Mouse (Mus musculus) megakaryocyte, adult 5-6 weeks (primary cell): Measurements from ENCODE around the gene Tbc1d5. TPM values are rescaled to one million over a fixed set of nuclear protein-coding genes. Genes with fewer than 3 reads are reported as not detected.

ENCODE experiments used
- ATAC-seq: 2 replicates; pipeline ENCODE4 v1.8.0; 2016; ENCODE audit warnings: mild to moderate bottlenecking, inconsistent platforms; ENCODE audit not compliant: poor library complexity, severe bottlenecking
- total RNA-seq, 2 experiments: library from RNA; stranded (forward) in 1 of 2; stranded (reverse) in 1 of 2; fragments of 153-499, 151-499 nt in 1 of 2; fragments of 221-1000, 200-1000 nt in 1 of 2; gene quantifications; 2 replicates each; pipeline versions ENCODE4 v1.2.3 to v1.2.4; 2015 to 2017

Gene Tbc1d5
- total RNA-seq, 2 experiments from 2014 or later, result 28.0 to 44.5 TPM

DNA sequence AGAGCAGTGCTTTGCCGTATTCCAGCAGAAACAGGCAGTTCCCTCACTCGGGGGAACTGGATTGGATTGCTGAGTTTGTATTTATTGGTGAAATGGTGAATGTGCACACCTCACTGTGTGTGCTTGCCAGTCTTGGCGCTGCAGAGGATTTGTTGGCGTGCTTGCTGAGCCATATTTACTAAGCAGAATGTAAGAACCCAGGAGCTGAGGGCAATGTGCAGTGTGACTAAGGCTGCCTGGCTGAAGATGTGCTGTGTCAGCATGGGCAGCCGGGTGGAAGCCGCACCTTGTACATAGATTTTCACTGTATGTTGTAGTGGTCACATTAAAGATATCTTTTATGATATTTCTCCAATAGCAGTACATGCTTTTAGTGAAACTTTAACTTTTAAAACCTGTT is 491.0 kb downstream of the Tbc1d5 start:
- ATAC-seq, result no peak

DNA sequence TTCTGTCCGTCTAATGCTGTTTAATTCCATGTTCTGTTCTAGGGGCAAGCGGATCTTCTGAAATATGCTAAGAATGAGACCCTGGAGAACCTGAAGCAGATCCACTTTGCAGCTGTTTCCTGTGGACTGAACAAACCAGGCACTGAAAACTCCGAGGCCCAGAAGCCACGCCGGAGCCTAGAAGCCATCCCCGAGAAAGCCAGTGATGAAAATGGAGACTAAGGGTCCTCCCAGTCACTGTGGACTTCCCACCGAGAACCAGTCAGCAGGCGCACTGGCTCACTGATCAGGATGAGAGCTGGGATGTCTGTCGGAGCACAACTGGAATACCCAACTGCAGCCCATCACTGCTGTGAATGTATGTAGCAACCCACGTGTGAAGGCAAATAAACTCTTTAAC is 491.5 kb downstream of the Tbc1d5 start:
- no peak for ATAC-seq

DNA sequence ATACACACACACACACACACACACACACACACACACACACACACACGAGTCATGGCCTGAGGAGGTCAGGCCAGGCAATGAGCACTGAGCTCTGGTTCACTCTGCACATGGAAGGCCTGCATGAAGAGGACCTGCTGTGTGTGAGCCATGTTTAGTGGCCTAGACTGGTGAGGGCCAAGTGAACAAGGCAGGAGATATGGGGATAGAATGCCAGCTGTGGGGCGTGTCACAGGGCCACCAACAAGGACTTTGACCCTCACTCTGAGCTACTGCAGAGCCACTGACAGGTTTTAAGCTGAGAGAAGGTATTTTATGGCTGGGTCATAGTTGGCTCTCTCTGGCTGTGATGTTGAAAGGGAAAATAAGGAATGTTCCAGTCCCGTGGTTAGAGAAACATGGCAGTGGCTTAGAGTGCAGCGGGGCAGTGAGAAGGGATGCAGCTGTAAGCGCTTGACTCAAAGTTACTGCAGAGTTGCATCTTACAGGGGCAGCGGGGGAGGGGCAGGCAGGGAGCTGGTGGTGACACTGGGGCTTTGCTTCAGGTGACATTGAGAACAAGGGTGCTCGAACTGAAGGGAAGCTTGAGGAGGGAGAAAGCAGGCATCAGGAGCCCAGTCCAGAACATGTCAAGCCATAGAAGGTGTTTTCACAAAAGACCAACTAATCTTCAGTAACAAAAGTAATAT is 494.0 kb downstream of the Tbc1d5 start:
- ATAC-seq, result no peak
